Mouse (Mus musculus) frontal cortex, postnatal 25 days (tissue): ENCODE results near the gene Nav2.

Experiments used
- DNase-seq, 2 experiments: peaks; one replicate each; pipeline ENCODE4 v3.0.0; 2022; ENCODE audit warnings: low spot score in 2 of 2

Gene Nav2

DNA sequence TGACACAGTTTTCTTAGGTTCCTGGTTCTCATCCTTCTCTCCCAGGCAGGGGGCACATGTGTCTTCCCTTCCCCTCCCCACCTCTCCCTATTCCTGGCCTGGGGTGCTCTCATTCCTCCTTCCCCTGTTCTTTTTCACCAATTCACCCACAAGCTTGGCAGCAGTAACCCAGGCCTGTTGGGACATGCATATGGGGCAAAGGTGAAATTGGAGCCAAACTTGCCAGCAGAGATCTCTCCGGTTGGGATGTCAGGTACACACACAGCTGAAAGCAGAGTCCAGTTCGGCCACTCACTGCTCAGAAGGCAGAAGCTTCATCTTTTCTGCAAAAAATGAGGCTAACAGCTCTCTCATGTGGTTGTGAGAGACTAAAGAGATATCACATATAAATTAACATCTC, 26.3 kb downstream of the Nav2 start:
- no peak for DNase-seq

- DNase-seq: no peak
Measured at GRCm38 (mm10) chr7:48937562-48937961, 29.0 kb downstream of the Nav2 start.

DNA sequence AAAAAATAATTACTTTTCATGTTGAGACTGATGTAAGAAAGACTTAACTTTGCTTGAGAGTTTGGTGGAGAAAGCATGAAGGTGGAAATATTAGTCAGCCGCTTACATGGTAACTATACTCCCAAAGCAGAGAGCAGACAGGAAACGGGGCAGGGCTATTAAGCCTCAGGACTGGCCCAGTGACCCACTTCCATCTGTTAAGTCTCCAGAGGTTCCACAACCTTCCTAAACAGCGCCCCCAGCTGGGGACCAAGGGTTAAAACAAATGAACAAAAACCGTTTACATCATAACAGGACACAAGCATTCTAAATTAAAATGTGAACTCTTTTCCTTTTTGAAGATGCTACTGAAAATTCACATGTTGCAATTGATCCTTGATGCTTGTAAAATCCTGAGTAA, 29.7 kb downstream of the Nav2 start:
- DNase-seq: no peak

DNA sequence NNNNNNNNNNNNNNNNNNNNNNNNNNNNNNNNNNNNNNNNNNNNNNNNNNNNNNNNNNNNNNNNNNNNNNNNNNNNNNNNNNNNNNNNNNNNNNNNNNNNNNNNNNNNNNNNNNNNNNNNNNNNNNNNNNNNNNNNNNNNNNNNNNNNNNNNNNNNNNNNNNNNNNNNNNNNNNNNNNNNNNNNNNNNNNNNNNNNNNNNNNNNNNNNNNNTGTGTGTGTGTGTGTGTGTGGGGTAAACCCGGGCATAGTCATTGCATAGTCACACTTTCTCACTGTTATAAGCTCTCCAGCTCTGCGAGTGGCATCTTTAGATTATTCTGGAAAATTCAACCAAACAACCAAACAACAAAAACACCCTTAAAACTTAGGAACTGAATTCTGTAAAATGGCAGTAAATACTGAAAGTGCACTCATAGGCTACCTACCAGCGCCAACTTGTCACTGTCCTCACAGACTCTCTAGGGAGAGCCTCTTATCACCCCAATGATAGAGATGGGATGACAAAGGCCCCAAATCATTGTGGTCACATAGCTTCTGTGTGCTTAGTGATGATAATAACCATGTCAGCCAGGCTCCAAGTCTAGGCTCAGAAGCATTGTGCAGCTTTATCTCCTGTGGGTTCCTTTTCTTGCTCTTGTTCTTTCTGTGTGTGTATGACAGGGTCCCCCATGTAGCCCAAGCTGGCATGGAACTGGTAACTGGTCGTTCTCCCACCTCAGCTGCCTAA, 40.0 kb downstream of the Nav2 start:
- DNase-seq: no peak

DNA sequence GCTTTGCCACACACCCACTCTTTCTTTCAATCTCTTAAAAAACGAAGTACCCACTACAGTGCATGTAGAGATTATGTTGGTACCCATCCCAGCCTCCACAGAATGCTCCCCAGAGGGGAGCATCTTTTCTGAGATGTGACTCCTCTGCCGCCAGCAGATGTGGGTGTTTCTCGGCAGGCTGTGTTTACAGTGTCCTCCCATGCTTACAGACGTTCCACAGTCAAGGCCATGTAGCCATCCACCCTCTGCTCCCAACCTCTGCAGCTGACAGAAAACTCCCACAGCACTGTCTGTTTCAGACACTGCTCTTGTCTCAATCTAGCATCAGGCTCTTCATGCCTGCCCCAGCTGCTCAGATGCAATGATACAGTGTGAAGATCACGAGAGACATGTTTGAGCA, 46.0 kb downstream of the Nav2 start:
- no peak for DNase-seq

- peak; percentile 52 to 78 for DNase-seq
Measured at GRCm38 (mm10) chr7:48958528-48959315, 50.2 kb downstream of the Nav2 start.

GRCm38 (mm10) chr7:48959316-48959661, 50.8 kb downstream of the Nav2 start:
- DNase-seq: no peak

- no peak for DNase-seq
Measured at GRCm38 (mm10) chr7:48960152-48960551, 51.6 kb downstream of the Nav2 start.

- no peak for DNase-seq
Measured at GRCm38 (mm10) chr7:48961501-48961900, 53.0 kb downstream of the Nav2 start.

GRCm38 (mm10) chr7:48961935-48962334, 53.4 kb downstream of the Nav2 start:
- no peak for DNase-seq

GRCm38 (mm10) chr7:48963112-48963511, 54.6 kb downstream of the Nav2 start:
- DNase-seq: no peak

DNA sequence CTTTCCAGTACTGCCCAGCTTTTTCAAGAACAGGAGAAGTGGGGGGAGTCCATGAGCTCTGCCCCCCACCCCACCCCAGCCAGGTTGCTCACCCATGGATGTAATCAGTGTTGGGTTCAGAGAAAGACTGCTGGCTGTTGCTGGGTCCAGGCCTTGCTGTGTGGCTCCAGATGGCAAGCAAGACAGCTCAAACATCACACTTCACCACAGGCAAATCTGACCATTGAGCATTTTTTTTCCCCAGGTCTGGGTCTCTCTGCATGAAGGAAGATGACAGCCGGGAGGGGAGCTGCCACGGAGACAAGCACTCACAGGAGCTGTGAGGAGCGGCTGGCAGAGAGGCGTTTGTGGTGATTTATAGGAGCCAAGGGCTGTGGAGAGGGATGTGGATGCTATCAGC, 55.0 kb downstream of the Nav2 start:
- DNase-seq: no peak

DNA sequence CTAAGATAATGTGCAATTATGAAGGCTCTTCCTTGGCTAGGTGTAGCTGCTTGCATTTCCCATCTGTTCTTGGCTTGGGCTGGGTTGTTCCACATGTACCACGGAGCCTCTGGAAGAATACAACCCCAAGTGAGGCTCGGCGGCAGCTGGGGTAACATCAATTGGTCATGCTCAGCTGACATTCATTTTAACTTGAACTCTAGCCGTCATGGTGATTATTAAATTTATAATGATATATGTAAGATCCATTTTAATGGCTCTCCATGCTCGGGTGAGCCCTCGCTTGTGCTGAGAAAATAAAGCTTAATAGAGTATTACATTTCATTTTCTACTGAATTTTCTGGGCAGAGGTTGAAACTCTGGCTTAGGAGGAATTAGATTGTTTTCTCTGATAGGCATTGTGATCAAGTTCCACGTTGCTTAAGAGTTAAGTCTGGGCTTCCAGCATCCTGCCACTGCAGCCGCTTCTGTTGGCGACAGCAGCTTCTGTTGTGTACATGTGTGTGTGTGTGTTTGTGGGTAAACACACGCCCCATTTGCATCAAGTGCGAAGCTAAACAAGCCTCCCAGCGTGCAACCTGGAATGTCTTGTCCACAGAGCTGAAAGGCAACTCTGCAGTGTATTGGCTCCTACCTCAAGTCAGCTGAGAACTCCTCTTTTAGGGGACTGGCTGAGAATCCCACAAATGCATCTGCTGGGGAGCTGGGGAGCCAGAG, 57.4 kb downstream of the Nav2 start:
- no peak for DNase-seq

- DNase-seq: no peak
Measured at GRCm38 (mm10) chr7:48981013-48981412, 72.5 kb downstream of the Nav2 start.

GRCm38 (mm10) chr7:48981814-48982213, 73.3 kb downstream of the Nav2 start:
- DNase-seq: no peak

DNA sequence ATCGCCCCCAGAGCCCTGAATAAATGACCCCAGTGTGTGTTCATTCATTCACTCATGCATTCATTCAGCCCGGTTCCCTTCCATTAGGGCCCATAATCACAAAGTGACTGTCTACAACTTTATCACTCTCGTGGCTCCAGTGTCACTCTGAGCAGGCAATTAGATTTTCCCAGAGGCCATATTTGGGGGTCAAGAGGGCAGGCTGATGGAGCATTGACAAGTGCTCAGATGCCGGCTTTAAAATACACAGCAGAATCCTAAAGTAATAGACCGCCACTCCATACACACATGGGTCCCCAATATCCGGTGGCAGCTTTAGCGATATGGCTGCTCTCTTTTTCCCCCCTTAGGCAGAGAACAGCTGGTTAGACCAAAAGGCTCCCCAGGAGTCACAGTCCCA, 74.1 kb downstream of the Nav2 start:
- no peak for DNase-seq

GRCm38 (mm10) chr7:48991911-48992552, 83.5 kb downstream of the Nav2 start:
- DNase-seq: no peak

DNA sequence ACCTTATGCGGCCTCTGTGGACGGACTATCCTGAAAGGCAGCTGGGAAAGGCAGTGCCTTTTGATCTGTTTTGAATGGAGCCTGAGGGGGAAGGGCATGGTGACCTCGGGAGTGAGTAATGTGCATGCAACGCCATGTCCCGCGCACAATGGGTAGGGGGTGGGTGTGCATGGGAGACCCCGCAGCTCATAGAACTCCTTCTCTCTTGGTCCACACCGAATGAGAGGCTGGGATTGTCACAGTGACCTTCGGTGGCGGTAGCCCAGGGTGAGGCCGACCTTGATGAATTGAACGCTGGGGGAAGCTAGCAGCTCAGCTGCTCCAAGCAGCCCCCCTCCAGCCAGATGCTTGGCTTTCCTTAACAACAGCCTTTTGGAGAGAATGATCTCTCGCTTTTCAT, 86.7 kb downstream of the Nav2 start:
- no peak for DNase-seq

DNA sequence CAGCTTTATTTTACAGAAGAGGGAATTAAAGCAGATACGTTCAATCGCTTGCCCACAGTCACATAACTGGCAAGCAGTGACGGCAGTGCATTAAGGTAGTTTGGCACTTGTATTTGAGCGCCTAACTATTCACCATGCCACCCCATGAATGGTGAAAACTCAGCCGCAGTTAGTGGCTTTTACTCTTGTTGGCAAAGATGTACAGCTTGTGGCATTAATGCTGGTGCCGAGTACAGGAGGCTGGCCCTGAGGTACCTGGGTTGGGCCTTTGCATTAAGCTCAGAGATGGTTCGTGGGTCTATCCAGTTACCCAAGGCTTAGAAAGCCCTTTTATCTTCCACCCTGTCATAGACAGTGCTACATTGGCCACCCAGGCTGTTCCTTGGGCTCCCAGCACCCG, 87.2 kb downstream of the Nav2 start:
- DNase-seq: no peak

- no peak for DNase-seq
Measured at GRCm38 (mm10) chr7:48996829-48997228, 88.3 kb downstream of the Nav2 start.

- DNase-seq: no peak
Measured at GRCm38 (mm10) chr7:48998097-48998496, 89.6 kb downstream of the Nav2 start.

- no peak for DNase-seq
Measured at GRCm38 (mm10) chr7:48998595-48998994, 90.1 kb downstream of the Nav2 start.
